Comparison of ENCODE assay signal across 8 mouse cellular contexts in genomic region chr7:29301127-29301566, GRCm38 (mm10). TPM values are rescaled to one million over a fixed set of nuclear protein-coding genes. Genes with fewer than 3 reads are reported as not detected.
A peak's percentile ranks its signal among the peaks of the same experiment; 100 is the strongest.
DNase-seq lines count a peak whose midpoint lies in the region; ATAC-seq and TF ChIP-seq lines count a peak whose summit lies in the region.

No protein-coding gene starts in this region.

- peak; percentile 75 for DNase-seq in urinary bladder, postnatal 25 days (ENCODE audit: low spot score)
- no peak for DNase-seq in urinary bladder, adult 18-20 months (ENCODE audit: low spot score in 2 of 2)
- DNase-seq in brain, adult 2 months (ENCODE audit: low read depth, low spot score), result peak; percentile 88
- peak; percentile 82 for DNase-seq in forebrain, embryonic 10.5 days (ENCODE audit: extremely low spot score, low spot score)
- DNase-seq in liver, postnatal 0 days, result peak; percentile 74
- no peak for DNase-seq in ovary, postnatal 10 days (ENCODE audit: low spot score)

- peaks cover 35% of the 10 kb centered on the region for H3K4me1 ChIP-seq in forebrain, embryonic 10.5 days
- peaks cover 30% of the 10 kb centered on the region for H3K4me1 ChIP-seq in hindbrain, embryonic 13.5 days (replicated peaks)
- H3K4me1 ChIP-seq in liver, postnatal 0 days (ENCODE audit: insufficient read depth), result peaks cover 10% of the 10 kb centered on the region; the same call in 1 of the 2 replicates
- H3K4me1 ChIP-seq in neural tube, embryonic 15.5 days, result peaks cover 28% of the 10 kb centered on the region

- H3K4me2 ChIP-seq in hindbrain, embryonic 13.5 days, result peak overlapping the region; percentile 37; the same call in 1 of the 2 replicates
- no peak overlapping the region for H3K4me2 ChIP-seq in liver, postnatal 0 days (ENCODE audit: low read depth, low read length)
- peak overlapping the region; percentile 48 for H3K4me2 ChIP-seq in neural tube, embryonic 15.5 days

- H3K27me3 ChIP-seq in forebrain, embryonic 10.5 days (ENCODE audit: poor library complexity, severe bottlenecking), result peaks cover 28% of the 10 kb centered on the region
- H3K27me3 ChIP-seq in hindbrain, embryonic 13.5 days, result 0 out of 2 replicates have a peak, but pooled peaks cover 4% of the 10 kb centered on the region
- peaks cover 37% of the 10 kb centered on the region for H3K27me3 ChIP-seq in liver, postnatal 0 days (ENCODE audit: insufficient read depth, low read length)
- H3K27me3 ChIP-seq in neural tube, embryonic 15.5 days (replicated peaks), result no peaks in the 10 kb centered on the region

- peak; percentile 78 for TF ChIP-seq CTCF in liver, postnatal 0 days (IDR thresholded peaks at IDR 0.05; ENCODE audit: low read depth)

- TF ChIP-seq EP300 in liver, postnatal 0 days (IDR thresholded peaks at IDR 0.05; ENCODE audit: low read depth), result no peak

- peak overlapping the region; percentile 80 for H3K27ac ChIP-seq in forebrain, embryonic 10.5 days
- H3K27ac ChIP-seq in hindbrain, embryonic 13.5 days, result peak overlapping the region; percentile 65
- no peak overlapping the region for H3K27ac ChIP-seq in liver, postnatal 0 days (ENCODE audit: low read depth)
- H3K27ac ChIP-seq in neural tube, embryonic 15.5 days (replicated peaks), result peak overlapping the region; percentile 70

- H3K9ac ChIP-seq in hindbrain, embryonic 13.5 days, result no peak overlapping the region
- H3K9ac ChIP-seq in liver, postnatal 0 days (replicated peaks), result no peak overlapping the region
- no peak overlapping the region for H3K9ac ChIP-seq in neural tube, embryonic 15.5 days (replicated peaks)

- H3K9me3 ChIP-seq in forebrain, embryonic 10.5 days, result no peaks in the 10 kb centered on the region
- H3K9me3 ChIP-seq in hindbrain, embryonic 13.5 days, result no peaks in the 10 kb centered on the region
- H3K9me3 ChIP-seq in liver, postnatal 0 days (ENCODE audit: low read length), result no peaks in the 10 kb centered on the region
- no peaks in the 10 kb centered on the region for H3K9me3 ChIP-seq in neural tube, embryonic 15.5 days (replicated peaks)

- ATAC-seq in hindbrain, embryonic 13.5 days (ENCODE audit: low FRiP score), result no peak
- no peak for ATAC-seq in liver, postnatal 0 days
- no peak for ATAC-seq in neural tube, embryonic 15.5 days (ENCODE audit: low FRiP score)

- H3K4me3 ChIP-seq in forebrain, embryonic 10.5 days, result peak overlapping the region; percentile 29
- 0 out of 2 replicates have a peak overlapping the region, but pooled peaks have one; percentile 12 for H3K4me3 ChIP-seq in hindbrain, embryonic 13.5 days
- H3K4me3 ChIP-seq in liver, postnatal 0 days (ENCODE audit: low read depth, low read length), result no peak overlapping the region
- H3K4me3 ChIP-seq in neural tube, embryonic 15.5 days (replicated peaks), result no peak overlapping the region

- WGBS in forebrain, embryonic 10.5 days, result 1% methylated on average over 7 of the region's 7 CpGs
- under 1% methylated on average over 7 of the region's 7 CpGs for WGBS in hindbrain, embryonic 13.5 days
- WGBS in liver, postnatal 0 days (ENCODE audit: insufficient replicate concordance), result 2% methylated on average over 7 of the region's 7 CpGs
- WGBS in neural tube, embryonic 15.5 days, result 0% methylated on average over 7 of the region's 7 CpGs

- no peaks in the 10 kb centered on the region for H3K36me3 ChIP-seq in forebrain, embryonic 10.5 days (replicated peaks)
- H3K36me3 ChIP-seq in hindbrain, embryonic 13.5 days, result no peaks in the 10 kb centered on the region
- H3K36me3 ChIP-seq in liver, postnatal 0 days (replicated peaks; ENCODE audit: insufficient read depth, low read length), result no peaks in the 10 kb centered on the region
- H3K36me3 ChIP-seq in neural tube, embryonic 15.5 days, result no peaks in the 10 kb centered on the region

RNA-seq across cellular contexts. Expression of gene Dpf1, which starts 2.6 kb away (rescaled TPM):
- 39.1 and 42.7 TPM in 2 replicates for polyA plus RNA-seq in forebrain, embryonic 10.5 days (2016; fragmentation: Nextera tagmentation; extraction: Ambion mirVana)
- polyA plus RNA-seq in hindbrain, embryonic 13.5 days (2015; fragmentation: Nextera tagmentation; extraction: Ambion mirVana), result 187 and 197 TPM in 2 replicates
- 0.63 and 0.69 TPM in 2 replicates for polyA plus RNA-seq in liver, postnatal 0 days (2015; fragmentation: Nextera tagmentation; extraction: Ambion mirVana)
- 148 and 198 TPM in 2 replicates for polyA plus RNA-seq in neural tube, embryonic 15.5 days (2015; fragmentation: Nextera tagmentation; extraction: Ambion mirVana)

RNA-seq across cellular contexts. Expression of gene Ppp1r14a, which starts 12.0 kb away (rescaled TPM):
- 7.4 and 8.7 TPM in 2 replicates for polyA plus RNA-seq in forebrain, embryonic 10.5 days (2016; fragmentation: Nextera tagmentation; extraction: Ambion mirVana)
- polyA plus RNA-seq in hindbrain, embryonic 13.5 days (2015; fragmentation: Nextera tagmentation; extraction: Ambion mirVana), result 8.6 and 13.1 TPM in 2 replicates
- polyA plus RNA-seq in liver, postnatal 0 days (2015; fragmentation: Nextera tagmentation; extraction: Ambion mirVana), result 5.5 and 5.8 TPM in 2 replicates
- 2.8 and 13.3 TPM in 2 replicates for polyA plus RNA-seq in neural tube, embryonic 15.5 days (2015; fragmentation: Nextera tagmentation; extraction: Ambion mirVana)

RNA-seq across cellular contexts. Expression of gene Spint2, which starts 19.4 kb away (rescaled TPM):
- 44.2 and 50.8 TPM in 2 replicates for polyA plus RNA-seq in forebrain, embryonic 10.5 days (2016; fragmentation: Nextera tagmentation; extraction: Ambion mirVana)
- polyA plus RNA-seq in hindbrain, embryonic 13.5 days (2015; fragmentation: Nextera tagmentation; extraction: Ambion mirVana), result 42.4 and 44.0 TPM in 2 replicates
- 84.8 and 94.7 TPM in 2 replicates for polyA plus RNA-seq in liver, postnatal 0 days (2015; fragmentation: Nextera tagmentation; extraction: Ambion mirVana)
- polyA plus RNA-seq in neural tube, embryonic 15.5 days (2015; fragmentation: Nextera tagmentation; extraction: Ambion mirVana), result 62.7 and 140 TPM in 2 replicates

RNA-seq across cellular contexts. Expression of gene 2200002D01Rik, which starts 52.9 kb away (rescaled TPM):
- 2.9 and 4.1 TPM in 2 replicates for polyA plus RNA-seq in forebrain, embryonic 10.5 days (2016; fragmentation: Nextera tagmentation; extraction: Ambion mirVana)
- 1.7 and 2.1 TPM in 2 replicates for polyA plus RNA-seq in hindbrain, embryonic 13.5 days (2015; fragmentation: Nextera tagmentation; extraction: Ambion mirVana)
- 1.9 and 3.3 TPM in 2 replicates for polyA plus RNA-seq in liver, postnatal 0 days (2015; fragmentation: Nextera tagmentation; extraction: Ambion mirVana)
- 1.4 and 12.8 TPM in 2 replicates for polyA plus RNA-seq in neural tube, embryonic 15.5 days (2015; fragmentation: Nextera tagmentation; extraction: Ambion mirVana)

Comparison
In these comparisons a context has a peak if more than half of its experiments do, and no peak if none do; other contexts are left out.
1. DNase-seq: peak in urinary bladder, postnatal 25 days (single experiment), brain, adult 2 months (single experiment), forebrain, embryonic 10.5 days (single experiment) and liver, postnatal 0 days (single experiment); none in urinary bladder, adult 18-20 months (0 of 2) and ovary, postnatal 10 days (single experiment).
2. H3K4me3 ChIP-seq: peak in forebrain, embryonic 10.5 days (single experiment) and hindbrain, embryonic 13.5 days (single experiment); none in liver, postnatal 0 days (single experiment) and neural tube, embryonic 15.5 days (single experiment).
3. RNA of gene Dpf1, which starts 2.6 kb away (polyA plus RNA-seq): 148 to 198 TPM in neural tube, embryonic 15.5 days, 187 to 197 TPM in hindbrain, embryonic 13.5 days and 39.1 to 42.7 TPM in forebrain, embryonic 10.5 days; 0.63 to 0.69 TPM in liver, postnatal 0 days; every median in the first group is over 10 times any median in the second.